Mouse (Mus musculus) limb, embryonic 10.5 days (tissue): ENCODE data around the gene Nrxn2. TPM values are rescaled to one million over a fixed set of nuclear protein-coding genes. Genes with fewer than 3 reads are reported as not detected.

ENCODE experiments used
- microRNA-seq: library from miRNA; unstranded; fragments of <30 nt; microRNA quantifications from one replicate; pipeline ENCODE4, GENCODE M21; 2017
- polyA plus RNA-seq: library from polyadenylated mRNA; unstranded; fragments of >200 nt; fragmentation: Nextera tagmentation; extraction: Ambion mirVana; gene quantifications from 2 replicates; pipeline ENCODE4 v1.2.1, GENCODE M21; 2016

Gene Nrxn2
- polyA plus RNA-seq, 1 experiment from 2014 or later = 1.5 TPM

Small RNAs within 50 kb of the gene (microRNA-seq; reads per million reads assigned to microRNA genes)
- gene Gm26460 = not detected

Other genes with a start within 250 kb of the Nrxn2 start
- not detected in 2 replicates for gene Majin, start 234.3 kb upstream of the Nrxn2 start, polyA plus RNA-seq
- gene Gpha2, start 192.4 kb upstream of the Nrxn2 start, polyA plus RNA-seq = 0.97 and 2.1 TPM in 2 replicates
- gene Ppp2r5b, start 182.9 kb upstream of the Nrxn2 start, polyA plus RNA-seq = 16.6 and 17.2 TPM in 2 replicates
- gene Atg2a, start 177.1 kb upstream of the Nrxn2 start, polyA plus RNA-seq = 11.4 and 13.0 TPM in 2 replicates
- gene Ehd1, start 142.0 kb upstream of the Nrxn2 start, polyA plus RNA-seq = 72.5 and 74.9 TPM in 2 replicates
- gene Cdc42bpg, start 112.3 kb upstream of the Nrxn2 start, polyA plus RNA-seq = 0.15 and 0.38 TPM in 2 replicates
- gene Men1, start 83.8 kb upstream of the Nrxn2 start, polyA plus RNA-seq = 118 and 120 TPM in 2 replicates
- 10.4 and 15.2 TPM in 2 replicates for gene Map4k2, start 77.6 kb upstream of the Nrxn2 start, polyA plus RNA-seq
- gene Sf1, start 55.0 kb upstream of the Nrxn2 start, polyA plus RNA-seq = 193 and 206 TPM in 2 replicates
- 2.5 and 3.0 TPM in 2 replicates for gene Pygm, start 34.3 kb upstream of the Nrxn2 start, polyA plus RNA-seq
- 14.6 and 16.7 TPM in 2 replicates for gene Rasgrp2, start 19.4 kb upstream of the Nrxn2 start, polyA plus RNA-seq
- not detected in 2 replicates for gene Slc22a12, start 124.3 kb downstream of the Nrxn2 start, polyA plus RNA-seq